Mouse (Mus musculus) lung, postnatal 0 days (tissue): Measurements from ENCODE around the gene Hspa1b.

ENCODE experiments used
- CTCF ChIP-seq: IDR thresholded peaks from 2 replicates; pipeline ENCODE4 v1.5.1; 2016; ENCODE audit warnings: antibody characterized with exemption, mild to moderate bottlenecking
- EP300 ChIP-seq: IDR thresholded peaks from 2 replicates; pipeline ENCODE4 v1.6.1; 2016; ENCODE audit warnings: antibody characterized with exemption, mild to moderate bottlenecking, control low read depth

GRCm38 (mm10) chr17:34981690-34982180 lies 22.7 kb upstream of the Hspa1b start, which contains the start of gene Lsm2:
- TF ChIP-seq CTCF, result peak; percentile 29
- no peak for TF ChIP-seq EP300
